Mouse (Mus musculus): ENCODE data around the gene Nt5c1a. TPM values are rescaled to one million over a fixed set of nuclear protein-coding genes. Genes with fewer than 3 reads are reported as not detected.
A peak's percentile ranks its signal among the peaks of the same experiment; 100 is the strongest.

Nt5c1a gene
- polyA plus RNA-seq, 1 experiment from 2014 or later, result not detected

- no peak for ATAC-seq (ENCODE audit: low FRiP score)
- H3K27me3 ChIP-seq (ENCODE audit: control insufficient read depth, insufficient read depth, low read length), result no peaks in the 10 kb centered on the region
- no peak overlapping the region for H3K4me3 ChIP-seq (ENCODE audit: low read depth, low read length)
- 89% methylated on average over 15 of the region's 15 CpGs for WGBS
- no peaks in the 10 kb centered on the region for H3K36me3 ChIP-seq (ENCODE audit: control insufficient read depth, insufficient read depth, low read length)
- no peak overlapping the region for H3K27ac ChIP-seq (ENCODE audit: low read depth, low read length)
- no peak for DNase-seq (ENCODE audit: low spot score)
- H3K4me1 ChIP-seq (replicated peaks; ENCODE audit: control insufficient read depth, insufficient read depth, low read length), result no peaks in the 10 kb centered on the region
- no peak overlapping the region for H3K4me2 ChIP-seq (replicated peaks; ENCODE audit: low read depth, low read length)
- H3K9me3 ChIP-seq (ENCODE audit: control insufficient read depth, low read length), result no peaks in the 10 kb centered on the region
- no peak overlapping the region for H3K9ac ChIP-seq (ENCODE audit: low read depth, low read length)
Observed at GRCm38 (mm10) chr4:123164157-123164556, 37.1 kb upstream of the Nt5c1a start.

GRCm38 (mm10) chr4:123171811-123172210 is 29.5 kb upstream of the Nt5c1a start:
- ATAC-seq (ENCODE audit: low FRiP score) (no peak), DNase-seq (ENCODE audit: low spot score) (no peak)
- H3K9ac ChIP-seq (ENCODE audit: low read depth, low read length), result no peak overlapping the region
- H3K27me3 ChIP-seq (ENCODE audit: control insufficient read depth, insufficient read depth, low read length), result no peaks in the 10 kb centered on the region
- H3K27ac ChIP-seq (ENCODE audit: low read depth, low read length), result no peak overlapping the region
- no peak overlapping the region for H3K4me2 ChIP-seq (replicated peaks; ENCODE audit: low read depth, low read length)
- H3K4me3 ChIP-seq (ENCODE audit: low read depth, low read length), result no peak overlapping the region
- no peaks in the 10 kb centered on the region for H3K36me3 ChIP-seq (ENCODE audit: control insufficient read depth, insufficient read depth, low read length)
- H3K4me1 ChIP-seq (replicated peaks; ENCODE audit: control insufficient read depth, insufficient read depth, low read length), result no peaks in the 10 kb centered on the region
- H3K9me3 ChIP-seq (ENCODE audit: control insufficient read depth, low read length), result no peaks in the 10 kb centered on the region

DNA sequence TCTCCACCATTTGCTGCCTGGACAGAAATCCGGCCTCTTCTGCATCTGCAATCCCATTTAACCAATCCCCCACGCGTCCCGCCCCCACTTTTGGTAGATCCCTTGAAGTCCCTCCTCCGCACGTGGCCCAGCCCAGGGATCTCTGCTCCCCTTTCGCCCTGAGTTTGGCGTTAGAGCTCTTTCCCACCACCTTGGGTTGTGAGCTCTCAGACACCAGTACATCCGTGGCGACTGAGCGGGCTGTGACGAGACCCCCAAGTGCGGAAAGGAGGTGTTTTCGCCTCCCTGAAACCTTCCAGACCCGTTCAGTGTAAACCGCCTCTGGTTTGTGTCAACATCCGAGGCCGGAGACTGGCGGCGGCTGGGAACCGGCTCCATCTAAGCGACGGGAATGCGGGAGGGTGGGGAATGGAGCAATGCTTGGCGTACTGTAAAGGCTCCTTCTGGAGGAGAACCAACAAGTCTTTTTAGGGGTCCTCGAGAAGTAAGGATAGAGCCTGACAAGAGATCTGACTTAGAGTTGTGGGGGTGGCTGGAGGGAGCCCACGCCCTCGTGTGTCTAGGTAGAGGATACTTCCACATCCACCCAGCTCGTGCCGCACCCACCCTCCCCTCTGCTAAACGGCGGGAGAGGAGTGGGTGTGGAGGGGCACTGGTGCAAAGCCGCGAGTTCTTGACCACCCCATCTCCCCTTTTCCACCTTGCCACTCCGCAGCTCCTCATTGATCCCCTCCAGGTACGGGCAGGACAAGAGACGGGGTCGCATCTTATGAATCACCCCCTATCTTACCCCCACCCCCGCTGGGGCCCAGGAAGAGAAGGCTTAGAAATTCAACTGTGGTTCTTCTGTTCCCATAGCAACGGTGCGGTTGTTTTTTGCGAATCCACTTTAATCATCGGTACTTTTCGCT is 18.7 kb upstream of the Nt5c1a start, which contains the start of gene Hpcal4:
Gene Hpcal4, plus strand, starts transcription at position 900 of the 911 bp plus-strand sequence.
- peak within 1 kb of the TSS; percentile 58 for H3K4me2 ChIP-seq (replicated peaks; ENCODE audit: low read depth, low read length)
- peaks cover 31% of the 10 kb centered on the region for H3K27me3 ChIP-seq (ENCODE audit: control insufficient read depth, insufficient read depth, low read length)
- DNase-seq (ENCODE audit: low spot score) (peak; percentile 61), ATAC-seq (ENCODE audit: low FRiP score) (peak; percentile 68)
- H3K36me3 ChIP-seq (ENCODE audit: control insufficient read depth, insufficient read depth, low read length), result no peaks in the 10 kb centered on the region
- no peak within 1 kb of the TSS for H3K27ac ChIP-seq (ENCODE audit: low read depth, low read length)
- H3K4me1 ChIP-seq (replicated peaks; ENCODE audit: control insufficient read depth, insufficient read depth, low read length), result peaks cover 8% of the 10 kb centered on the region
- peak within 1 kb of the TSS; percentile 26 for H3K4me3 ChIP-seq (ENCODE audit: low read depth, low read length)
- WGBS, result under 1% methylated on average over 43 of the region's 44 CpGs
- peak within 1 kb of the TSS; percentile 22; the same call in 1 of the 2 replicates for H3K9ac ChIP-seq (ENCODE audit: low read depth, low read length)
- no peaks in the 10 kb centered on the region for H3K9me3 ChIP-seq (ENCODE audit: control insufficient read depth, low read length)

GRCm38 (mm10) chr4:123183239-123184056 is 17.9 kb upstream of the Nt5c1a start:
- Histone ChIP-seq H3K4me2 (replicated peaks; ENCODE audit: low read depth, low read length) (peak overlapping the region; percentile 58), H3K4me1 (replicated peaks; ENCODE audit: control insufficient read depth, insufficient read depth, low read length) (peaks cover 8% of the 10 kb centered on the region), H3K9ac (ENCODE audit: low read depth, low read length) (peak overlapping the region; percentile 22; the same call in 1 of the 2 replicates), H3K36me3 (ENCODE audit: control insufficient read depth, insufficient read depth, low read length) (no peaks in the 10 kb centered on the region), H3K9me3 (ENCODE audit: control insufficient read depth, low read length) (no peaks in the 10 kb centered on the region), H3K4me3 (ENCODE audit: low read depth, low read length) (peak overlapping the region; percentile 26), H3K27ac (ENCODE audit: low read depth, low read length) (no peak overlapping the region), H3K27me3 (ENCODE audit: control insufficient read depth, insufficient read depth, low read length) (peaks cover 31% of the 10 kb centered on the region)
- DNase-seq (ENCODE audit: low spot score), result peak; percentile 86
- peak; percentile 90 for ATAC-seq (ENCODE audit: low FRiP score)
- 10% methylated on average over 43 of the region's 44 CpGs for WGBS

- DNase-seq (ENCODE audit: low spot score) (no peak), ATAC-seq (ENCODE audit: low FRiP score) (no peak)
- H3K36me3 ChIP-seq (ENCODE audit: control insufficient read depth, insufficient read depth, low read length), result no peaks in the 10 kb centered on the region
- 52% methylated on average over 3 of the region's 3 CpGs for WGBS
- peaks cover 8% of the 10 kb centered on the region for H3K4me1 ChIP-seq (replicated peaks; ENCODE audit: control insufficient read depth, insufficient read depth, low read length)
- no peak overlapping the region for H3K9ac ChIP-seq (ENCODE audit: low read depth, low read length)
- H3K4me2 ChIP-seq (replicated peaks; ENCODE audit: low read depth, low read length), result no peak overlapping the region
- no peak overlapping the region for H3K4me3 ChIP-seq (ENCODE audit: low read depth, low read length)
- no peak overlapping the region for H3K27ac ChIP-seq (ENCODE audit: low read depth, low read length)
- H3K9me3 ChIP-seq (ENCODE audit: control insufficient read depth, low read length), result no peaks in the 10 kb centered on the region
- peaks cover 31% of the 10 kb centered on the region for H3K27me3 ChIP-seq (ENCODE audit: control insufficient read depth, insufficient read depth, low read length)
Observed at GRCm38 (mm10) chr4:123184816-123185215, 16.5 kb upstream of the Nt5c1a start.

GRCm38 (mm10) chr4:123192336-123192735 is 9.0 kb upstream of the Nt5c1a start:
- H3K27ac ChIP-seq (ENCODE audit: low read depth, low read length), result no peak overlapping the region
- H3K36me3 ChIP-seq (ENCODE audit: control insufficient read depth, insufficient read depth, low read length), result no peaks in the 10 kb centered on the region
- no peak overlapping the region for H3K9ac ChIP-seq (ENCODE audit: low read depth, low read length)
- no peak overlapping the region for H3K4me3 ChIP-seq (ENCODE audit: low read depth, low read length)
- no peak for ATAC-seq (ENCODE audit: low FRiP score)
- no peaks in the 10 kb centered on the region for H3K4me1 ChIP-seq (replicated peaks; ENCODE audit: control insufficient read depth, insufficient read depth, low read length)
- no peak overlapping the region for H3K4me2 ChIP-seq (replicated peaks; ENCODE audit: low read depth, low read length)
- 81% methylated on average over 11 of the region's 11 CpGs for WGBS
- no peaks in the 10 kb centered on the region for H3K27me3 ChIP-seq (ENCODE audit: control insufficient read depth, insufficient read depth, low read length)
- no peaks in the 10 kb centered on the region for H3K9me3 ChIP-seq (ENCODE audit: control insufficient read depth, low read length)
- DNase-seq (ENCODE audit: low spot score), result no peak

- H3K9ac ChIP-seq (ENCODE audit: low read depth, low read length), result no peak overlapping the region
- H3K9me3 ChIP-seq (ENCODE audit: control insufficient read depth, low read length), result no peaks in the 10 kb centered on the region
- DNase-seq (ENCODE audit: low spot score), result no peak
- H3K27ac ChIP-seq (ENCODE audit: low read depth, low read length), result no peak overlapping the region
- H3K27me3 ChIP-seq (ENCODE audit: control insufficient read depth, insufficient read depth, low read length), result no peaks in the 10 kb centered on the region
- H3K4me1 ChIP-seq (replicated peaks; ENCODE audit: control insufficient read depth, insufficient read depth, low read length), result no peaks in the 10 kb centered on the region
- ATAC-seq (ENCODE audit: low FRiP score), result no peak
- H3K4me3 ChIP-seq (ENCODE audit: low read depth, low read length), result no peak overlapping the region
- H3K36me3 ChIP-seq (ENCODE audit: control insufficient read depth, insufficient read depth, low read length), result no peaks in the 10 kb centered on the region
- H3K4me2 ChIP-seq (replicated peaks; ENCODE audit: low read depth, low read length), result no peak overlapping the region
- WGBS, result 93% methylated on average over 11 of the region's 11 CpGs
Observed at GRCm38 (mm10) chr4:123193791-123194190, 7.5 kb upstream of the Nt5c1a start.

- Histone ChIP-seq H3K27ac (ENCODE audit: low read depth, low read length) (no peak overlapping the region), H3K27me3 (ENCODE audit: control insufficient read depth, insufficient read depth, low read length) (peaks cover 7% of the 10 kb centered on the region), H3K4me1 (replicated peaks; ENCODE audit: control insufficient read depth, insufficient read depth, low read length) (peaks cover 4% of the 10 kb centered on the region), H3K4me3 (ENCODE audit: low read depth, low read length) (no peak overlapping the region), H3K9ac (ENCODE audit: low read depth, low read length) (no peak overlapping the region), H3K36me3 (ENCODE audit: control insufficient read depth, insufficient read depth, low read length) (no peaks in the 10 kb centered on the region), H3K4me2 (replicated peaks; ENCODE audit: low read depth, low read length) (no peak overlapping the region), H3K9me3 (ENCODE audit: control insufficient read depth, low read length) (no peaks in the 10 kb centered on the region)
- WGBS, result 71% methylated on average over 6 of the region's 6 CpGs
- ATAC-seq (ENCODE audit: low FRiP score), result no peak
- DNase-seq (ENCODE audit: low spot score), result no peak
Observed at GRCm38 (mm10) chr4:123196695-123197094, 4.6 kb upstream of the Nt5c1a start.
